Mouse (Mus musculus): Measurements from ENCODE around the gene Gm20388. TPM values are rescaled to one million over a fixed set of nuclear protein-coding genes. Genes with fewer than 3 reads are reported as not detected.

Gm20388 gene
- polyA plus RNA-seq, 1 experiment from 2014 or later = not detected

GRCm38 (mm10) chr8:124077998-124078397 lies 4167.4 kb downstream of the Gm20388 start:
- Histone ChIP-seq H3K4me3 (ENCODE audit: low read length) (no peak overlapping the region), H3K27ac (ENCODE audit: low read depth, low read length) (no peak overlapping the region), H3K27me3 (ENCODE audit: control insufficient read depth, insufficient read depth, low read length) (no peaks in the 10 kb centered on the region), H3K9me3 (ENCODE audit: control insufficient read depth, low read length) (no peaks in the 10 kb centered on the region), H3K4me2 (replicated peaks; ENCODE audit: low read depth, low read length) (no peak overlapping the region), H3K4me1 (ENCODE audit: control insufficient read depth, insufficient read depth, low read length) (no peaks in the 10 kb centered on the region), H3K9ac (ENCODE audit: low read depth, low read length) (no peak overlapping the region), H3K36me3 (ENCODE audit: control insufficient read depth, insufficient read depth, low read length) (no peaks in the 10 kb centered on the region)
- 91% methylated on average over 10 of the region's 10 CpGs for WGBS
- no peak for ATAC-seq (ENCODE audit: low FRiP score, low TSS enrichment)

GRCm38 (mm10) chr8:124078969-124079368 lies 4168.3 kb downstream of the Gm20388 start:
- WGBS = 39% methylated on average over 7 of the region's 7 CpGs

GRCm38 (mm10) chr8:124080467-124081326 lies 4170.1 kb downstream of the Gm20388 start:
- Histone ChIP-seq H3K9me3 (ENCODE audit: control insufficient read depth, low read length) (no peaks in the 10 kb centered on the region), H3K4me1 (ENCODE audit: control insufficient read depth, insufficient read depth, low read length) (no peaks in the 10 kb centered on the region), H3K4me2 (replicated peaks; ENCODE audit: low read depth, low read length) (no peak overlapping the region), H3K27me3 (ENCODE audit: control insufficient read depth, insufficient read depth, low read length) (no peaks in the 10 kb centered on the region), H3K4me3 (ENCODE audit: low read length) (no peak overlapping the region), H3K9ac (ENCODE audit: low read depth, low read length) (no peak overlapping the region), H3K27ac (ENCODE audit: low read depth, low read length) (no peak overlapping the region), H3K36me3 (ENCODE audit: control insufficient read depth, insufficient read depth, low read length) (no peaks in the 10 kb centered on the region)
- 71% methylated on average over 21 of the region's 21 CpGs for WGBS
- no peak for ATAC-seq (ENCODE audit: low FRiP score, low TSS enrichment)

More at GRCm38 (mm10) chr8:124078969-124079368, 4168.3 kb downstream of the Gm20388 start:
- no peaks in the 10 kb centered on the region for H3K36me3 ChIP-seq (ENCODE audit: control insufficient read depth, insufficient read depth, low read length)
- no peak for ATAC-seq (ENCODE audit: low FRiP score, low TSS enrichment)
- no peak overlapping the region for H3K9ac ChIP-seq (ENCODE audit: low read depth, low read length)
- H3K4me3 ChIP-seq (ENCODE audit: low read length) = no peak overlapping the region
- no peaks in the 10 kb centered on the region for H3K4me1 ChIP-seq (ENCODE audit: control insufficient read depth, insufficient read depth, low read length)
- H3K27me3 ChIP-seq (ENCODE audit: control insufficient read depth, insufficient read depth, low read length) = no peaks in the 10 kb centered on the region
- H3K27ac ChIP-seq (ENCODE audit: low read depth, low read length) = no peak overlapping the region
- no peaks in the 10 kb centered on the region for H3K9me3 ChIP-seq (ENCODE audit: control insufficient read depth, low read length)
- H3K4me2 ChIP-seq (replicated peaks; ENCODE audit: low read depth, low read length) = no peak overlapping the region

- no peaks in the 10 kb centered on the region for H3K9me3 ChIP-seq (ENCODE audit: control insufficient read depth, low read length)
- H3K4me2 ChIP-seq (replicated peaks; ENCODE audit: low read depth, low read length) = no peak overlapping the region
- H3K9ac ChIP-seq (ENCODE audit: low read depth, low read length) = no peak overlapping the region
- no peaks in the 10 kb centered on the region for H3K27me3 ChIP-seq (ENCODE audit: control insufficient read depth, insufficient read depth, low read length)
- ATAC-seq (ENCODE audit: low FRiP score, low TSS enrichment) = no peak
- no peak overlapping the region for H3K4me3 ChIP-seq (ENCODE audit: low read length)
- no peaks in the 10 kb centered on the region for H3K4me1 ChIP-seq (ENCODE audit: control insufficient read depth, insufficient read depth, low read length)
- H3K27ac ChIP-seq (ENCODE audit: low read depth, low read length) = no peak overlapping the region
- WGBS = 95% methylated on average over 8 of the region's 8 CpGs
- no peaks in the 10 kb centered on the region for H3K36me3 ChIP-seq (ENCODE audit: control insufficient read depth, insufficient read depth, low read length)
Measured at GRCm38 (mm10) chr8:124082616-124083015, 4172.0 kb downstream of the Gm20388 start.

- Histone ChIP-seq H3K4me2 (replicated peaks; ENCODE audit: low read depth, low read length) (no peak overlapping the region), H3K4me3 (ENCODE audit: low read length) (no peak overlapping the region), H3K27ac (ENCODE audit: low read depth, low read length) (no peak overlapping the region), H3K9me3 (ENCODE audit: control insufficient read depth, low read length) (no peaks in the 10 kb centered on the region), H3K9ac (ENCODE audit: low read depth, low read length) (no peak overlapping the region), H3K27me3 (ENCODE audit: control insufficient read depth, insufficient read depth, low read length) (no peaks in the 10 kb centered on the region), H3K4me1 (ENCODE audit: control insufficient read depth, insufficient read depth, low read length) (no peaks in the 10 kb centered on the region), H3K36me3 (ENCODE audit: control insufficient read depth, insufficient read depth, low read length) (no peaks in the 10 kb centered on the region)
- ATAC-seq (ENCODE audit: low FRiP score, low TSS enrichment) = no peak
- WGBS = 85% methylated on average over 7 of the region's 7 CpGs
Measured at GRCm38 (mm10) chr8:124083611-124084010, 4173.0 kb downstream of the Gm20388 start.

- Histone ChIP-seq H3K4me2 (replicated peaks; ENCODE audit: low read depth, low read length) (no peak overlapping the region), H3K9ac (ENCODE audit: low read depth, low read length) (no peak overlapping the region), H3K9me3 (ENCODE audit: control insufficient read depth, low read length) (no peaks in the 10 kb centered on the region), H3K4me1 (ENCODE audit: control insufficient read depth, insufficient read depth, low read length) (no peaks in the 10 kb centered on the region), H3K36me3 (ENCODE audit: control insufficient read depth, insufficient read depth, low read length) (no peaks in the 10 kb centered on the region), H3K4me3 (ENCODE audit: low read length) (no peak overlapping the region), H3K27me3 (ENCODE audit: control insufficient read depth, insufficient read depth, low read length) (no peaks in the 10 kb centered on the region), H3K27ac (ENCODE audit: low read depth, low read length) (no peak overlapping the region)
- 64% methylated on average over 4 of the region's 4 CpGs for WGBS
- ATAC-seq (ENCODE audit: low FRiP score, low TSS enrichment) = no peak
Measured at GRCm38 (mm10) chr8:124085668-124086067, 4175.0 kb downstream of the Gm20388 start.

- H3K4me2 ChIP-seq (replicated peaks; ENCODE audit: low read depth, low read length) = no peak overlapping the region
- no peaks in the 10 kb centered on the region for H3K4me1 ChIP-seq (ENCODE audit: control insufficient read depth, insufficient read depth, low read length)
- no peaks in the 10 kb centered on the region for H3K36me3 ChIP-seq (ENCODE audit: control insufficient read depth, insufficient read depth, low read length)
- H3K4me3 ChIP-seq (ENCODE audit: low read length) = no peak overlapping the region
- H3K27ac ChIP-seq (ENCODE audit: low read depth, low read length) = no peak overlapping the region
- H3K27me3 ChIP-seq (ENCODE audit: control insufficient read depth, insufficient read depth, low read length) = no peaks in the 10 kb centered on the region
- ATAC-seq (ENCODE audit: low FRiP score, low TSS enrichment) = no peak
- H3K9ac ChIP-seq (ENCODE audit: low read depth, low read length) = no peak overlapping the region
- H3K9me3 ChIP-seq (ENCODE audit: control insufficient read depth, low read length) = no peaks in the 10 kb centered on the region
- WGBS = 54% methylated on average over 11 of the region's 11 CpGs
Measured at GRCm38 (mm10) chr8:124088092-124088613, 4177.5 kb downstream of the Gm20388 start.

- WGBS = 85% methylated on average over 5 of the region's 5 CpGs
- H3K4me3 ChIP-seq (ENCODE audit: low read length) = no peak overlapping the region
- H3K4me2 ChIP-seq (replicated peaks; ENCODE audit: low read depth, low read length) = no peak overlapping the region
- H3K27ac ChIP-seq (ENCODE audit: low read depth, low read length) = no peak overlapping the region
- no peaks in the 10 kb centered on the region for H3K27me3 ChIP-seq (ENCODE audit: control insufficient read depth, insufficient read depth, low read length)
- no peaks in the 10 kb centered on the region for H3K4me1 ChIP-seq (ENCODE audit: control insufficient read depth, insufficient read depth, low read length)
- H3K36me3 ChIP-seq (ENCODE audit: control insufficient read depth, insufficient read depth, low read length) = no peaks in the 10 kb centered on the region
- H3K9me3 ChIP-seq (ENCODE audit: control insufficient read depth, low read length) = no peaks in the 10 kb centered on the region
- H3K9ac ChIP-seq (ENCODE audit: low read depth, low read length) = no peak overlapping the region
- no peak for ATAC-seq (ENCODE audit: low FRiP score, low TSS enrichment)
Measured at GRCm38 (mm10) chr8:124089016-124089415, 4178.4 kb downstream of the Gm20388 start.

GRCm38 (mm10) chr8:124090473-124090872 lies 4179.8 kb downstream of the Gm20388 start:
- 96% methylated on average over 5 of the region's 5 CpGs for WGBS
- H3K4me3 ChIP-seq (ENCODE audit: low read length) = no peak overlapping the region
- H3K4me1 ChIP-seq (ENCODE audit: control insufficient read depth, insufficient read depth, low read length) = no peaks in the 10 kb centered on the region
- no peak overlapping the region for H3K4me2 ChIP-seq (replicated peaks; ENCODE audit: low read depth, low read length)
- no peaks in the 10 kb centered on the region for H3K36me3 ChIP-seq (ENCODE audit: control insufficient read depth, insufficient read depth, low read length)
- no peak overlapping the region for H3K27ac ChIP-seq (ENCODE audit: low read depth, low read length)
- H3K27me3 ChIP-seq (ENCODE audit: control insufficient read depth, insufficient read depth, low read length) = no peaks in the 10 kb centered on the region
- ATAC-seq (ENCODE audit: low FRiP score, low TSS enrichment) = no peak
- H3K9ac ChIP-seq (ENCODE audit: low read depth, low read length) = no peak overlapping the region
- H3K9me3 ChIP-seq (ENCODE audit: control insufficient read depth, low read length) = no peaks in the 10 kb centered on the region
